Mouse (Mus musculus) kidney, postnatal 0 days (tissue): ENCODE measurements around the gene Gm32687. TPM values are rescaled to one million over a fixed set of nuclear protein-coding genes. Genes with fewer than 3 reads are reported as not detected.
"Not testable (repeated sequence)": the region's sequence is repeated elsewhere in the genome, so short reads cannot be mapped to it uniquely, and the experiment has no call there.

Source experiments
- ATAC-seq: fragments of 200-750 bp; cut with Nextera tagmentation; replicated peaks from 2 replicates; pipeline ENCODE4 v1.8.0; 2017; ENCODE audit warnings: low read depth, moderate number of reproducible peaks, moderate TSS enrichment, moderate library complexity; ENCODE audit not compliant: low FRiP score
- DNase-seq: peaks from one replicate; pipeline ENCODE4 v3.0.0-alpha.2; 2016; ENCODE audit warnings: low spot score
- H3K27ac ChIP-seq: fragments of 300-500 bp; sonication (generic); 2 replicates; pipeline ENCODE4 v1.5.1; 2014; ENCODE audit warnings: mild to moderate bottlenecking
- H3K27me3 ChIP-seq: fragments of 300-500 bp; sonication (generic); 2 replicates; pipeline ENCODE4 v1.6.1; 2014; ENCODE audit warnings: low read length, mixed read lengths; ENCODE audit not compliant: insufficient read depth
- H3K36me3 ChIP-seq: fragments of 300-500 bp; sonication (generic); 2 replicates; pipeline ENCODE4 v1.6.1; 2014; ENCODE audit warnings: low read length, mixed read lengths; ENCODE audit not compliant: insufficient read depth
- H3K4me1 ChIP-seq: fragments of 300-500 bp; sonication (generic); replicated peaks from 2 replicates; pipeline ENCODE4 v1.6.1; 2014; ENCODE audit warnings: antibody characterized with exemption, low read length, mixed read lengths; ENCODE audit not compliant: insufficient read depth
- H3K4me2 ChIP-seq: fragments of 300-500 bp; sonication (generic); 2 replicates; pipeline ENCODE4 v1.6.1; 2014; ENCODE audit warnings: mild to moderate bottlenecking, low read length, moderate library complexity, mixed read lengths
- H3K4me3 ChIP-seq: fragments of 300-500 bp; sonication (generic); replicated peaks from 2 replicates; pipeline ENCODE4 v1.5.1; 2014; ENCODE audit warnings: low read depth, low read length
- H3K9ac ChIP-seq: fragments of 300-500 bp; sonication (generic); 2 replicates; pipeline ENCODE4 v1.6.1; 2014; ENCODE audit warnings: low read depth, low read length
- H3K9me3 ChIP-seq: fragments of 300-500 bp; sonication (generic); replicated peaks from 2 replicates; pipeline ENCODE4 v1.6.1; 2016; ENCODE audit warnings: low read length, inconsistent platforms, mixed read lengths
- WGBS: fragments of 180-500 bp; shearing (Covaris S2); extraction: QIAGEN DNeasy Blood & Tissue Kit; methylation state at CpG from one replicate; pipeline ENCODE4 v1.1.7; 2014; 5-methylcytosine and 5-hydroxymethylcytosine counted together
- polyA plus RNA-seq: library from polyadenylated mRNA; unstranded; fragments of >200 nt; fragmentation: Nextera tagmentation; extraction: Ambion mirVana; gene quantifications from 2 replicates; pipeline ENCODE4 v1.2.1, GENCODE M21; 2015

Gene Gm32687
- 8.6 and 9.0 TPM in 2 replicates for polyA plus RNA-seq

DNA sequence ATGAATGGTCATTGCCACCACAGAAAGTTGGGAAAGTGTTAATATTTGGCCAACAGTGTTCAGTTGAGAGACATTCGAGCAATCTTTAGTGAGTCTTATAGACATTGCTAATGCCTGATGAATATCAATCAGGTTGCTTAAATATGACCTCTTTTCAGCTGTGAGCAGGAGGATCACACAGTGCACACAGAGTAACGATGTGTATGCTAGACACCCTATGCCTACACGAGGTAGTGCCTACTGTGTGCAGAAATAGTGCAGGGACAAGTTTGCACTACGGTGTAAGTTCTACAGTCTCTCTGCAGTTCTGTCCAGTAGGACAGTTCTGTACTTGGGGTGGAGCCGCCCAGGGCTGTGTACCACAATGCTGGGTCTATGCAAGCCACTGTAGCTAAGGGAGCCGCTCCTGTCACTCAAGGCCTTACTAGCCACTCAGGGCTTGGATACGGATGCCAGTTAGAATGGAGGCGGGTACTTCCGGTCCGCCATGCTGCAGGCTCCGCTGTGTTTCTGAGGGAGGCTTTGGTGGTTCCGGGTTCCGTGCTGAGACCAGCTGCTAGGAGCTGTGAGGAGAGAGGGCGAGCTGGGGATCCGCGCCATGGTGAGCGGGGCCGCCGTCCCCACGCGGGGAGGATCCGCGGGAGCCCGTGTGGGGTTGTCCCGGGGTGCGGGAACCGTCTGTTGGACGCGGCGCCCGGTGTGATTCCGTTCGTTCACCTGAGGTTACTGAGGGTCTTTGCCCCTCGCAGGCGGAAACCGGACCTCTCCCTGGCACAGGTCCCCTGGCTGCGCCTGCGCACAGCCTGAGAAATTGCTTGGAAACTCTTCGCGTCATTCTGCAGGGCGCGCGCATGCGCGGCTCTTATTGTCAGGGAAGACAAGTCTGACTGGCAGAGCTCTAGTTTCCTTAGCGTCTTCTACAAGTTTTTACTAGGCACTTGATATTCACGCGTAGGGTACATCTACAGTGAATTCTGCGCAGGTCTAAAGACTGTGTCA lies at the start of gene Gm32687:
Gene Gm32687, plus strand, starts transcription at position 526 of the 999 bp plus-strand sequence.
- not testable (repeated sequence) for H3K4me3 ChIP-seq, DNase-seq, H3K27ac ChIP-seq, H3K4me1 ChIP-seq, H3K9me3 ChIP-seq, H3K36me3 ChIP-seq, H3K27me3 ChIP-seq, H3K4me2 ChIP-seq, H3K9ac ChIP-seq
- WGBS: 35% methylated on average over 3 of the region's 49 CpGs
- peak; percentile 100 for ATAC-seq

DNA sequence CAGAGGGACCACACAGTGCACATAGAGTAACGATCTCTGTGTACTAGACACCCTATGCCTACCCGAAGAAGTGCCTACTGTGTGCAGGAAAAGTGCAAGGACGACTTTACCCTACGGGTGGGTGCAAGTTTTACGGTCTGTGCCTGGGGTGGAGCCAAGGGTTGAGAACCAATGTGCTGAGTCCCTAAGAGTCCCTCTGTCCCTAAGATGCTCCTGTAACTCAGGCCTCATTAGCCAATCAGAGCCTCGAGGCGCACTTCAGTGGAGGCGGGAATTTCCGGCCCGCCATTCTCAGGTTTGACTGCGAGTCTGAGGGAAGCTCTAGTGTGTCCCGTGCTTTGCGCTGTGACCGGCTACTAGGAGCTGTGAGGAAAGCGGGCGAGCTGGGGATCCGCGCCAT lies 17.5 kb upstream of the Gm32687 start:
- H3K9ac ChIP-seq, DNase-seq, ATAC-seq, H3K4me1 ChIP-seq, H3K36me3 ChIP-seq, H3K27ac ChIP-seq, H3K4me3 ChIP-seq, H3K27me3 ChIP-seq, H3K9me3 ChIP-seq, H3K4me2 ChIP-seq: not testable (repeated sequence)
- no CpG with 5 or more reads among the region's 18 CpGs for WGBS

- H3K4me2 ChIP-seq: not testable (repeated sequence)
These were observed 66.4 kb downstream of the Gm32687 start, which contains the start of gene Zfp781 for GRCm38 (mm10) chr10:81929842-81930743. TSS of gene Zfp781 (minus strand) at chr10:81930480.

More at GRCm38 (mm10) chr10:81929842-81930743, 66.4 kb downstream of the Gm32687 start, which contains the start of gene Zfp781:
- H3K36me3 ChIP-seq, H3K9ac ChIP-seq, H3K27ac ChIP-seq, DNase-seq, H3K9me3 ChIP-seq, H3K27me3 ChIP-seq, H3K4me3 ChIP-seq, H3K4me1 ChIP-seq: not testable (repeated sequence)
- WGBS: no CpG with 5 or more reads among the region's 43 CpGs
- peak; percentile 96 for ATAC-seq

Other genes starting within 250 kb of the Gm32687 start
- gene Sirt6, start 236.1 kb upstream of the Gm32687 start, polyA plus RNA-seq: 27.0 and 27.5 TPM in 2 replicates
- 10.2 and 10.7 TPM in 2 replicates for gene Ankrd24, start 235.4 kb upstream of the Gm32687 start, polyA plus RNA-seq
- gene Gm10778, start 214.9 kb upstream of the Gm32687 start, polyA plus RNA-seq: 4.0 TPM in 2 replicates
- gene Zfp433, start 159.1 kb upstream of the Gm32687 start, polyA plus RNA-seq: 12.5 and 17.2 TPM in 2 replicates
- gene Gm3055, start 92.8 kb upstream of the Gm32687 start, polyA plus RNA-seq: 7.3 and 7.4 TPM in 2 replicates
- gene Gm4767, start 51.7 kb upstream of the Gm32687 start, polyA plus RNA-seq: 2.4 and 2.5 TPM in 2 replicates
- 3.0 TPM in 2 replicates for gene Zfp781, start 66.5 kb downstream of the Gm32687 start, polyA plus RNA-seq
- gene Zfp873, start 184.2 kb downstream of the Gm32687 start, polyA plus RNA-seq: 9.1 TPM in 2 replicates
- 3.7 and 4.5 TPM in 2 replicates for gene BC024063, start 219.4 kb downstream of the Gm32687 start, polyA plus RNA-seq